8 mouse cellular contexts compared by ENCODE assay signal in the genomic region with DNA sequence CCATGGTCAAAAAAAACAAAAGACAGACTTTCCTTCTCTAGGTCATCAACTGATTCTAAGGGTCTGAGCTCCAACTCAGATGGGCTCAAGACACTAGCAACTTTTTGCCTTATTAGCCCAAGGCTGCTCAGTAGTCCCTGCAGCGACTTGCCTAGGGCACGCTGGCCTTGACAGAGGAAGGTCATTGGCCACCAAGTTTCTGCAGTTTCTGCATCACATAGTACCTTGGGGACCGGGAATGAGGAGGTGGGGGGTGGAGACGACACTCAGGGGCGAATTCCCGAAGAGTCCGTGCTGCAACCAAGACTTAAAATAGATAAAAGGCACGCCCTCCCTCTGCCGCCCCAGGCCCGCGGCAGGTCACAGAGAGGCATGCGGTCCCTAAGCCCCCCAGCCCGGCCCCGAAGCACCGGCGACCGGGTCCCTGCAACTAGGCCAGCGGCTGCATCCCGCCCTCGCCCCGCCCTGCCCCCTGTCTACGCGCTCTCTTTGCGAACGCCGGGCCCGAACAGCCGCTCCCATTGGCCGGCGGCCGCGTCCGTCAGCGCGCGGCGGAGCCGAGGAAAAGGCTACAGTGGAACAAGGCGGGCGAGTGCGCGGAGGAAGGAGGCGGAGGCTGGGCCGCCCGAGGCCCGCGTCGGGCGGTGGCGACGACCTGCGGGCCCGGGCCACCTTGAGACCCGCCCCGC. TPM values are rescaled to one million over a fixed set of nuclear protein-coding genes. Genes with fewer than 3 reads are reported as not detected.
DNase-seq lines count a peak whose midpoint lies in the region; ATAC-seq lines count a peak whose summit lies in the region.

No protein-coding gene starts in this region.

- peak overlapping the region; percentile 97 for H3K9ac ChIP-seq in intestine, embryonic 14.5 days (ENCODE audit: low read length)

- H3K4me3 ChIP-seq in intestine, embryonic 14.5 days (ENCODE audit: low read depth, low read length) = peak overlapping the region; percentile 90

- no peaks in the 10 kb centered on the region for H3K36me3 ChIP-seq in intestine, embryonic 14.5 days (ENCODE audit: control insufficient read depth, insufficient read depth, low read length)

- H3K4me2 ChIP-seq in intestine, embryonic 14.5 days (ENCODE audit: low read length) = peak overlapping the region; percentile 84

- WGBS in intestine, embryonic 14.5 days = 0% methylated on average over 24 of the region's 55 CpGs

- no peaks in the 10 kb centered on the region for H3K9me3 ChIP-seq in intestine, embryonic 14.5 days (ENCODE audit: control insufficient read depth, low read length)

- intact Hi-C loops in gastrocnemius, postnatal 14 days (cut with DNase I; ENCODE audit: low total_unique reads) = no loop called here
- intact Hi-C loops in left cerebral cortex, postnatal 14 days (cut with DNase I) = loop anchor here (5.0 kb wide), 1 partner anchor 138 kb away; no protein-coding TSS in a partner anchor

- ATAC-seq in intestine, embryonic 14.5 days (replicated peaks; ENCODE audit: low FRiP score, low TSS enrichment, low read depth) = peak; percentile 95

- DNase-seq in adipocyte (ENCODE audit: low spot score) = peak; percentile 92
- peak; percentile 94 for DNase-seq in embryo, embryonic 10 days (ENCODE audit: low spot score)
- DNase-seq in gastrocnemius, postnatal 14 days = peak; percentile 94
- DNase-seq in intestine, embryonic 14.5 days (ENCODE audit: low spot score) = peak; percentile 94
- peak; percentile 94 to 96 for DNase-seq in left cerebral cortex, postnatal 14 days (ENCODE audit: low spot score in 2 of 2)
- DNase-seq in mesoderm, embryonic 11.5 days (ENCODE audit: low read depth, low spot score) = peak; percentile 94
- peak; percentile 89 for DNase-seq in right cerebral cortex, postnatal 36 days (ENCODE audit: low spot score in 2 of 2)
- DNase-seq in yolk sac, embryonic 10.5 days (ENCODE audit: low spot score) = peak; percentile 93

- H3K27ac ChIP-seq in intestine, embryonic 14.5 days (ENCODE audit: low read depth) = peak overlapping the region; percentile 93

- H3K4me1 ChIP-seq in intestine, embryonic 14.5 days (replicated peaks; ENCODE audit: control insufficient read depth, insufficient read depth, low read length) = peaks cover 37% of the 10 kb centered on the region

- H3K27me3 ChIP-seq in intestine, embryonic 14.5 days (replicated peaks; ENCODE audit: control insufficient read depth, insufficient read depth, low read length) = no peaks in the 10 kb centered on the region

RNA-seq across cellular contexts. Expression of a gene that starts 0.7 kb away (rescaled TPM):
- 1 to 10 TPM; 1.6 to 1.9 TPM for total RNA-seq in gastrocnemius, postnatal 14 days (2021)
- polyA plus RNA-seq in intestine, embryonic 14.5 days (2014; fragmentation: Nextera tagmentation; extraction: Ambion mirVana) = 5.1 and 5.5 TPM in 2 replicates
- total RNA-seq in left cerebral cortex, postnatal 14 days (2021) = 10 to 100 TPM; 26.7 to 29.3 TPM

Comparison
In these comparisons a context has a peak if more than half of its experiments do, and no peak if none do; other contexts are left out.
1. Peak in every context shown above with its lines: DNase-seq, ATAC-seq, H3K4me3 ChIP-seq and H3K27ac ChIP-seq.
2. RNA of a gene that starts 0.7 kb away (total RNA-seq): 26.7 to 29.3 TPM in left cerebral cortex, postnatal 14 days; 1.6 to 1.9 TPM in gastrocnemius, postnatal 14 days; every median in the first group is over 4 times any median in the second.